Mouse (Mus musculus): ENCODE measurements at regions not wholly inside any gene's neighbourhood (a gene's known extent, or its start where the extent isn't known, plus 50 kb on each side); places are given as distances from the start of the nearest gene placed in this dataset.

- ATAC-seq = no peak
- TF ChIP-seq CTCF (IDR thresholded peaks at IDR 0.05; ENCODE audit: low read depth) = no peak
- no peak for DNase-seq (ENCODE audit: low spot score)
- Histone ChIP-seq H3K9me3 (ENCODE audit: low read length) (no peaks in the 10 kb centered on the region), H3K4me2 (ENCODE audit: low read depth, low read length) (no peak overlapping the region), H3K27me3 (ENCODE audit: insufficient read depth, low read length) (no peaks in the 10 kb centered on the region), H3K4me1 (ENCODE audit: insufficient read depth, low read length) (no peaks in the 10 kb centered on the region), H3K9ac (replicated peaks; ENCODE audit: low read length) (no peak overlapping the region), H3K27ac (no peak overlapping the region), H3K36me3 (ENCODE audit: insufficient read depth, low read length) (no peaks in the 10 kb centered on the region), H3K4me3 (ENCODE audit: low read length) (no peak overlapping the region)
- WGBS = 90% methylated on average over 3 of the region's 3 CpGs
These were observed 59.9 kb upstream of the Gas1 start for GRCm38 (mm10) chr13:60237091-60237490.

- Histone ChIP-seq H3K4me1 (ENCODE audit: insufficient read depth, low read length) (no peaks in the 10 kb centered on the region), H3K9ac (replicated peaks; ENCODE audit: low read length) (no peak overlapping the region), H3K36me3 (ENCODE audit: insufficient read depth, low read length) (no peaks in the 10 kb centered on the region), H3K9me3 (ENCODE audit: low read length) (no peaks in the 10 kb centered on the region), H3K4me2 (ENCODE audit: low read depth, low read length) (no peak overlapping the region), H3K4me3 (ENCODE audit: low read length) (no peak overlapping the region), H3K27me3 (ENCODE audit: insufficient read depth, low read length) (no peaks in the 10 kb centered on the region), H3K27ac (peak overlapping the region; percentile 32; the same call in 1 of the 2 replicates)
- TF ChIP-seq CTCF (IDR thresholded peaks at IDR 0.05; ENCODE audit: low read depth) = no peak
- WGBS = 46% methylated on average over 8 of the region's 8 CpGs
- peak; percentile 56; the same call in 1 of the 2 replicates for ATAC-seq
- peak; percentile 30 for DNase-seq (ENCODE audit: low spot score)
These were observed 65.4 kb upstream of the Gas1 start for GRCm38 (mm10) chr13:60242447-60243109.

- DNase-seq (ENCODE audit: low spot score) (no peak), ATAC-seq (no peak)
- Histone ChIP-seq H3K9me3 (ENCODE audit: low read length) (no peaks in the 10 kb centered on the region), H3K36me3 (ENCODE audit: insufficient read depth, low read length) (no peaks in the 10 kb centered on the region), H3K4me3 (ENCODE audit: low read length) (no peak overlapping the region), H3K4me2 (ENCODE audit: low read depth, low read length) (no peak overlapping the region), H3K27me3 (ENCODE audit: insufficient read depth, low read length) (no peaks in the 10 kb centered on the region), H3K27ac (peak overlapping the region; percentile 32; the same call in 1 of the 2 replicates), H3K9ac (replicated peaks; ENCODE audit: low read length) (no peak overlapping the region), H3K4me1 (ENCODE audit: insufficient read depth, low read length) (no peaks in the 10 kb centered on the region)
- no peak for TF ChIP-seq CTCF (IDR thresholded peaks at IDR 0.05; ENCODE audit: low read depth)
- 46% methylated on average over 4 of the region's 4 CpGs for WGBS
These were observed 65.9 kb upstream of the Gas1 start for GRCm38 (mm10) chr13:60243110-60243481.

- no peaks in the 10 kb centered on the region for H3K9me3 ChIP-seq (ENCODE audit: low read length)
- no peak overlapping the region for H3K4me2 ChIP-seq (ENCODE audit: low read depth, low read length)
- DNase-seq (ENCODE audit: low spot score) (no peak), ATAC-seq (no peak)
- no peak overlapping the region for H3K4me3 ChIP-seq (ENCODE audit: low read length)
- TF ChIP-seq CTCF (IDR thresholded peaks at IDR 0.05; ENCODE audit: low read depth) = no peak
- H3K4me1 ChIP-seq (ENCODE audit: insufficient read depth, low read length) = no peaks in the 10 kb centered on the region
- H3K9ac ChIP-seq (replicated peaks; ENCODE audit: low read length) = no peak overlapping the region
- 64% methylated on average over 7 of the region's 7 CpGs for WGBS
- no peaks in the 10 kb centered on the region for H3K36me3 ChIP-seq (ENCODE audit: insufficient read depth, low read length)
- no peak overlapping the region for H3K27ac ChIP-seq
- no peaks in the 10 kb centered on the region for H3K27me3 ChIP-seq (ENCODE audit: insufficient read depth, low read length)
These were observed 78.0 kb upstream of the Gas1 start for GRCm38 (mm10) chr13:60255162-60255561.

GRCm38 (mm10) chr13:60255715-60256114 is 78.5 kb upstream of the Gas1 start:
- Histone ChIP-seq H3K4me2 (ENCODE audit: low read depth, low read length) (no peak overlapping the region), H3K4me1 (ENCODE audit: insufficient read depth, low read length) (no peaks in the 10 kb centered on the region), H3K9me3 (ENCODE audit: low read length) (no peaks in the 10 kb centered on the region), H3K27ac (no peak overlapping the region), H3K4me3 (ENCODE audit: low read length) (no peak overlapping the region), H3K9ac (replicated peaks; ENCODE audit: low read length) (no peak overlapping the region), H3K27me3 (ENCODE audit: insufficient read depth, low read length) (no peaks in the 10 kb centered on the region), H3K36me3 (ENCODE audit: insufficient read depth, low read length) (no peaks in the 10 kb centered on the region)
- TF ChIP-seq CTCF (IDR thresholded peaks at IDR 0.05; ENCODE audit: low read depth) = no peak
- ATAC-seq (no peak), DNase-seq (ENCODE audit: low spot score) (no peak)
- 57% methylated on average over 7 of the region's 7 CpGs for WGBS

- 78% methylated on average over 8 of the region's 8 CpGs for WGBS
- H3K4me2 ChIP-seq (ENCODE audit: low read depth, low read length) = no peak overlapping the region
- no peak for ATAC-seq
These were observed 79.8 kb upstream of the Gas1 start for GRCm38 (mm10) chr13:60256997-60257396.

GRCm38 (mm10) chr13:60257878-60258277 is 80.7 kb upstream of the Gas1 start:
- no peak for ATAC-seq
- H3K27me3 ChIP-seq (ENCODE audit: insufficient read depth, low read length) = no peaks in the 10 kb centered on the region
- DNase-seq (ENCODE audit: low spot score) = no peak
- no peak overlapping the region for H3K27ac ChIP-seq
- no peak overlapping the region for H3K9ac ChIP-seq (replicated peaks; ENCODE audit: low read length)
- 66% methylated on average over 3 of the region's 3 CpGs for WGBS
- no peak overlapping the region for H3K4me3 ChIP-seq (ENCODE audit: low read length)
- no peak for TF ChIP-seq CTCF (IDR thresholded peaks at IDR 0.05; ENCODE audit: low read depth)
- H3K9me3 ChIP-seq (ENCODE audit: low read length) = no peaks in the 10 kb centered on the region
- no peak overlapping the region for H3K4me2 ChIP-seq (ENCODE audit: low read depth, low read length)
- no peaks in the 10 kb centered on the region for H3K36me3 ChIP-seq (ENCODE audit: insufficient read depth, low read length)
- H3K4me1 ChIP-seq (ENCODE audit: insufficient read depth, low read length) = no peaks in the 10 kb centered on the region

More at GRCm38 (mm10) chr13:60256997-60257396, 79.8 kb upstream of the Gas1 start:
- H3K36me3 ChIP-seq (ENCODE audit: insufficient read depth, low read length) = no peaks in the 10 kb centered on the region
- H3K9ac ChIP-seq (replicated peaks; ENCODE audit: low read length) = no peak overlapping the region
- no peaks in the 10 kb centered on the region for H3K27me3 ChIP-seq (ENCODE audit: insufficient read depth, low read length)
- TF ChIP-seq CTCF (IDR thresholded peaks at IDR 0.05; ENCODE audit: low read depth) = no peak
- H3K27ac ChIP-seq = no peak overlapping the region
- no peak for DNase-seq (ENCODE audit: low spot score)
- H3K4me1 ChIP-seq (ENCODE audit: insufficient read depth, low read length) = no peaks in the 10 kb centered on the region
- no peak overlapping the region for H3K4me3 ChIP-seq (ENCODE audit: low read length)
- no peaks in the 10 kb centered on the region for H3K9me3 ChIP-seq (ENCODE audit: low read length)

All from hindbrain, postnatal 0 days (tissue).